Mouse (Mus musculus): Measurements from ENCODE around the gene Rnf186. TPM values are rescaled to one million over a fixed set of nuclear protein-coding genes. Genes with fewer than 3 reads are reported as not detected.
A peak's percentile ranks its signal among the peaks of the same experiment; 100 is the strongest.

Rnf186 gene
- polyA plus RNA-seq (2016; fragmentation: Nextera tagmentation; extraction: Ambion mirVana): not detected in 2 replicates

DNA sequence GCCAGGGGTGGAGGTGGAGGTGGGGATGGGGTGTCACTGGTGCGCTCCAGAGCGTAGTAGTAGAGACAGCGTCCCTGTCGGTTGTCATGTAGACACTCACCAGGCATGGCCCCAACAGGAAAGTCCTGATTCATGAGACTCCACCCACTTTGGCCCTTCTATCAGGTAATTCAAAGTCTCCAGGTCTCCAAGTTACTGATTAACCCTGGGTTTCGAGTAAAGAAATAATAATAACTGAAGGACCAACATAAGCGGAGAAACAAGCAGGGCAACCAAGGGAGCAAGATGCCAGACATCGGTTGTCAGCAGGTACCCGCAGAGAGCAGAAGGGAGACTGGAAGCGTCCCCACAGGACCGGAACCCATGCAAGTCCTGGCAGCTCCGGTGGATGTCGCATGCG lies at the start of gene Rnf186:
TSS of gene Rnf186 (plus strand) at position 247 of the 400 bp plus-strand sequence.
- Histone ChIP-seq H3K9me3 (no peaks in the 10 kb centered on the region), H3K36me3 (replicated peaks) (no peaks in the 10 kb centered on the region), H3K4me3 (no peak within 1 kb of the TSS), H3K4me1 (peaks cover 1% of the 10 kb centered on the region), H3K27me3 (replicated peaks; ENCODE audit: low read depth, poor library complexity, severe bottlenecking) (no peaks in the 10 kb centered on the region), H3K27ac (replicated peaks) (no peak within 1 kb of the TSS)
- DNase-seq (ENCODE audit: low spot score): no peak
- WGBS: 89% methylated on average over 13 of the region's 13 CpGs

DNA sequence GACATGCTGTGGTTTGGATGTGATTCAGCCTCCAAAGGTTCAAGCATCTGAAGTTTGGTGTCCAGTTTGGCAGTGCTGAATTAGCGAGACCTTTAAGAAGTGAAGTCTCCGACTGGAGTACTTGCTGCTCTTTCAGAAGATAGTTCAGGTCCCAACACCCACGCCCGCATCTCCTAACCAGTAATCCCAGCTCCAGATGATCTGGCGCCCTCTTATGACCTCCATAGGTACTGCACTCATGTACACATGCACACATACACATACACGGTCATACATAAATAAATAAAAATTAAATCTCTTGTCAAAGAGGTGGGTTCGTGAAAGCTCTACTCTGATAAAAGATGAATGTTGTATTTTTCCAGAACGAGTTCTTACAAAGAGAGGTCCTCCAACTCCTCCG lies 49.6 kb upstream of the Rnf186 start:
- Histone ChIP-seq H3K27ac (replicated peaks) (no peak overlapping the region), H3K36me3 (replicated peaks) (no peaks in the 10 kb centered on the region), H3K4me3 (no peak overlapping the region), H3K27me3 (replicated peaks; ENCODE audit: low read depth, poor library complexity, severe bottlenecking) (peaks cover 10% of the 10 kb centered on the region), H3K4me1 (peaks cover 21% of the 10 kb centered on the region), H3K9me3 (no peaks in the 10 kb centered on the region)
- DNase-seq (ENCODE audit: low spot score): no peak
- 86% methylated on average over 9 of the region's 9 CpGs for WGBS

DNA sequence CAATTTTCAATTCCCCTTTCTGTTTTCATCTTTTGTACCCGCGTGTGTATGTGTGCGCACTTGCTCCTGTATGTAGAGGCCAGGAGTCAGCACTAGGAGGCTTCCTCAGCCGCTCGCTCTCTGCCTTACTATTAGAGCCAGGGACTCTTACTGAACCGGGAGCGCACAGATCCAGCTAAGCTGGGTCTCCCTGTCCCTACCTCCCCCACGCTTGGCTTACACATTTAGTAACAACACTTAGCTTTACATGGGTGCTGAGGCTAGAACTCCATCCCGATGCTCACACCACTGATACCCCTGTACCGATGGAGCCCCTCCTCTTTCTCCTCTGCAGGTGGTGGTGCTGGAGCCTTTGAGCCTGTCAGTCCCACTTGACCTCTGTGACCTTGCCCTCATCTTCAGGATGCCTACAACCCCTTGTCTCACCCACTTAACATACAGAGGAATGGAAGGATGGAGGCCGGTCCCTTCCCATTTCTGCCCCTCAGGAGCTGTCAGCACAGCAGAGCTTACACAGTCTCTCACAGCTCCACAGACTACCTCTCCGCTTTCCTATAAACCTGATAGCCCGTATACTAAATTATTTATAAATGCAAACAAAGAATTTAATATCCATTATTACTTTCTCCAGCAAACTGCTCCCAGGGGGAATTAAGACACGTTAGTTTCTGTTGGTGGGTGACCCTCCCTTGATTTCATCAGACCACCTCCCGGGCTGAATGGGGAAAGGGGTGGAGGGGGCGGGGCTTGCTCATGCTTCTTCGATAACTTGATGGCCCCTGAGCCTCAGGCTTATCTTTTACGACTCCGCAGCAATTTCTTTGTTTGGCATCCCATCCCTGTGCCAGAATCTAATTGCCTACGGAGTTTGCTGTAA lies 45.4 kb upstream of the Rnf186 start:
- Histone ChIP-seq H3K9me3 (no peaks in the 10 kb centered on the region), H3K4me1 (peaks cover 10% of the 10 kb centered on the region), H3K36me3 (replicated peaks) (no peaks in the 10 kb centered on the region), H3K27ac (replicated peaks) (no peak overlapping the region), H3K4me3 (peak overlapping the region; percentile 43), H3K27me3 (replicated peaks; ENCODE audit: low read depth, poor library complexity, severe bottlenecking) (peaks cover 10% of the 10 kb centered on the region)
- WGBS: 41% methylated on average over 20 of the region's 20 CpGs
- DNase-seq (ENCODE audit: low spot score): no peak

DNA sequence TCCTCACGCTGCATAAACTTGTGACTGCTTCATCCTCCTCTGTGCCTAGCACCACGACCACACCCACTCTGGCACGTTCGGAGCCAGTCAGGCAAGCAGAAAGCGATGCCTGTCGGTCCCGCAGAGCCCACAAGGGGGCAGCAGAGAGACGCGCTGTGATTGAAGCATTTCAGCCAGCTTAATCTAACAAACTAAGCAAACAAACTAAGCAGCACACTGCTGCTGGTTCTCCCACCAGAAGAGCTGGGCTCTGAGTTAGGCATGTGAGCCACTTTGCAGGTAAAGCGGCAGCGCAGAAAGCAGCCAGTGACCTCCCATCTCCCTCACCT lies 44.8 kb upstream of the Rnf186 start:
- peak; percentile 93 for DNase-seq (ENCODE audit: low spot score)
- Histone ChIP-seq H3K9me3 (no peaks in the 10 kb centered on the region), H3K27me3 (replicated peaks; ENCODE audit: low read depth, poor library complexity, severe bottlenecking) (peaks cover 10% of the 10 kb centered on the region), H3K4me3 (peak overlapping the region; percentile 43), H3K36me3 (replicated peaks) (no peaks in the 10 kb centered on the region), H3K4me1 (peaks cover 10% of the 10 kb centered on the region), H3K27ac (replicated peaks) (no peak overlapping the region)
- 2% methylated on average over 11 of the region's 11 CpGs for WGBS

DNA sequence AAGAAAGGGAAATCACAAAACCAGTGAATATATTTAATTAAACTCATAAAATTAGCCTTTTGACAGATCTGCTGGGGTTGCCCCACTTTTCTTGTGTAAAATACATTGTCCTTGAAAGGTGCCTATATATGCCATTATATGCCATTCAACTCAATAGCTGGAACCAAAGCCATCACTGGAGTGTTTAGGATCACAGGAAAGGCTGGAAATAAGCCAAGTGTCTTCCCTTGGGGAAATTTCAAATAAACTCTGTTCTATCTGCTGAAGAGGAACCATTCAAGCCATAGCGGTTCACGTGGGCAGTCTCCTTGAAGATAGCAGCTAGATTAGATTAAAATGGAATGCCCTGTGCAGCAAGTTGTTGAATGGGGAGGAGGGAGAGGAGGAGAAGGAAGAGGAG lies 41.4 kb upstream of the Rnf186 start:
- Histone ChIP-seq H3K27me3 (replicated peaks; ENCODE audit: low read depth, poor library complexity, severe bottlenecking) (peaks cover 10% of the 10 kb centered on the region), H3K4me3 (no peak overlapping the region), H3K36me3 (replicated peaks) (no peaks in the 10 kb centered on the region), H3K27ac (replicated peaks) (no peak overlapping the region), H3K9me3 (no peaks in the 10 kb centered on the region), H3K4me1 (peaks cover 10% of the 10 kb centered on the region)
- no peak for DNase-seq (ENCODE audit: low spot score)
- WGBS: 81% methylated on average over 2 of the region's 2 CpGs

DNA sequence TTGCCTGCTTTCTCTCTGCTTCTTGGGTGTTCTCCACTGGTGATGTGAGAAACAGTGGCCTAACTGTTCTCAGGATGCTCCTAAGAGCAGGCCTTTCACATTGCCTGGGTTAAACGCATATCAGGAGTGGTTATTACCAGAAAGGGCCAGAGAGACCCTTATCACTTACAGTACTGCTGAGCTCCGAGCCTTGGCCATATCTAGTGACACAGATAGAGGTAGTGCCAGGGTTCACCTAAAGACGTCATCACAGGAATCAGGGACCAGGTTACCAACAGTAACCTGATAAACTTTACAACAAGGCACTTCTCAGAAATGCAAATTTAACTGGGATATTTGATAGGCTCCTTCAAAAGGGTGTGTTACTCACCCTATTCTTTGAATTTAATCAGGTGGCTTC lies 33.0 kb upstream of the Rnf186 start:
- Histone ChIP-seq H3K9me3 (no peaks in the 10 kb centered on the region), H3K4me1 (peaks cover 4% of the 10 kb centered on the region; the same call in 1 of the 2 replicates), H3K36me3 (replicated peaks) (no peaks in the 10 kb centered on the region), H3K27me3 (replicated peaks; ENCODE audit: low read depth, poor library complexity, severe bottlenecking) (no peaks in the 10 kb centered on the region), H3K4me3 (no peak overlapping the region), H3K27ac (replicated peaks) (no peak overlapping the region)
- no peak for DNase-seq (ENCODE audit: low spot score)
- 79% methylated on average over 3 of the region's 3 CpGs for WGBS

DNA sequence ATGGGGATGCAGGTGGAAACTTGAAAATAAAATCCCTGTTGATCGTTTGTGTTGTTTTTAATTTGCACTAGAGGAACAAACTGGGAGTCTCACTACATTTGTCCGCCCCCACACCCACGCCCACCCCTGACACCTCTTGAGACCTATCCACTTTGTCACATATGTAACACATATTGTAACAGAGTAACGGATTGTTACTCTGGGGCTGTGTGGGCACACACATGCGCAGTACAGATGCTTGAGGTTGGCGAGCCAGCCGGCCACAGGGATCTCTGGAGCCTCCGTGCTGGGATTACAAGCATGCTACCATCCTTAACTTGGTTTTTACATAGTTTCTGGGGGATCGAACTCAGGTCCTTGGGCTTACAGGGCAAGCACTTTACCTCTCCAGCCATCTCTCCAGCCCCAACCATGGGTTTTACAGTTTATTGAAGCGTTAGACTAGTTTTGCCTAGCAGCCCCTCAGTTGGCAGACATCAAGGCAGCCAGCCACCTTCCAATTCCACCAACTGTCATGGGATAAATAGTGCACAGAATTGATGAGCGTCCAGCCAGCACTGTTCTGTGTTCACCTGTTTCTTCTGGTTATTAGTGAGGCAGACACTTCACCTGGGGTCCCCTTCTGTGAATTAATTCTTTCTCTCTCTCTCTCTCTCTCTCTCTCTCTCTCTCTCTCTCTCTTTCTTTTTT lies 32.3 kb upstream of the Rnf186 start:
- WGBS: 88% methylated on average over 11 of the region's 11 CpGs
- H3K27me3 ChIP-seq (replicated peaks; ENCODE audit: low read depth, poor library complexity, severe bottlenecking): no peaks in the 10 kb centered on the region
- H3K4me3 ChIP-seq: no peak overlapping the region
- no peaks in the 10 kb centered on the region for H3K36me3 ChIP-seq (replicated peaks)
- peaks cover 8% of the 10 kb centered on the region; the same call in 1 of the 2 replicates for H3K4me1 ChIP-seq
- no peaks in the 10 kb centered on the region for H3K9me3 ChIP-seq
- no peak overlapping the region for H3K27ac ChIP-seq (replicated peaks)
- no peak for DNase-seq (ENCODE audit: low spot score)

DNA sequence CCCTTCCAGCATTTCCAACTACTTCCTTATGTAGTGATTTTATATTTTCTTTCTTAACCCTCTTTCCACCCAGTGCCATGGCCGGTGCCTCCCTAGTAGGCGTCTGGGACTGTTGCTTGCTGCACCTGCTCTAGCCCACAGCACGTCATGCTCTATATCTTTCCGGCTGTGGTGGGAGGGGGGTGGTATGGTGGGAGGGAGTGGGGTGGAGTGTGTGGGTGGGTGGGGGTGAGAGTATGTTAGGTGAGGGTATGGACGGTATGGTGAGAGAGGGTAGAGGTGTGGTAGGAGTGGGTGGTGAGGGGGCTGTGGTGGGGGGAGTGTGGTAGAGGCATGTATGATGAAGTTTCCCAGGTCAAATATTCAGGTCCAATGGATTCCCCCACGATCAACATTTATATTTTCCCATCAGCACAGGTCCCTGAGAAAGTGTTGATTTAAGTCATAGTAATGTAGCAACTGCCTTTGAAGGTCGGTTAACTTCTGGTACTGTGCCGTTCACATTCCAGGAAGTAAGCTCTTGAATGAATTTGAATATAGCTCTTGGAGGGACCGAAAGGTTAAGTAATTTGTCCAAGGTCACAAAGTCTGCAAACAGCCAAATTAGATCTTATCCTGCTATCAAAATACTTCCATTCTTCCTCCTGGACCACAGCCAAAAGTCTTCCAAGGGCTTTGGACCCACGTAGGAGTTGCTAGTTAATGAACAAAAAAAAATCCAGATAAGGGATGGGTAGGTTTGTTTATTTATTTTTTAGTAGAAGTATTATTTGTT lies 28.2 kb upstream of the Rnf186 start:
- no peak for DNase-seq (ENCODE audit: low spot score)
- Histone ChIP-seq H3K4me1 (peaks cover 25% of the 10 kb centered on the region), H3K9me3 (no peaks in the 10 kb centered on the region), H3K27ac (replicated peaks) (no peak overlapping the region), H3K4me3 (no peak overlapping the region), H3K27me3 (replicated peaks; ENCODE audit: low read depth, poor library complexity, severe bottlenecking) (no peaks in the 10 kb centered on the region), H3K36me3 (replicated peaks) (no peaks in the 10 kb centered on the region)
- WGBS: 74% methylated on average over 10 of the region's 10 CpGs

DNA sequence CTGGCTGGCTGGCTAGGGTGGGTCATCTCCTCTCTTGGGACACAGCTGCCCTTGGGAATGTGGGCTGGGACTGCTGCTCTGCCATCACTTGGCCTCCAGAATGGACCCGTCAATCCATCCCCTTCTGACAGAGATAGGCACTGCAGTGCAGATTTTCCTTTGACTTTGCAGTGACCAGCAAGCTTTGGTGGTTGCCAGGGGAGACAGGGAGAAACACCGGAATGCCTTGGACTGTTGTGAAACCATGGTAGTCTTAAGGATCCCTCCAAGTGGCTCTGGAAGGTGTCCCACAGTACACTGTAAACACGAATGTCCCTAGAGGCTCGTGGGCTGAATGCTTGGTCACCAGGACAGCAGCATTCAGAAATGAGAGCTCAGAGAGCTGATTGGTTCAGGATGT lies 27.4 kb upstream of the Rnf186 start:
- Histone ChIP-seq H3K27me3 (replicated peaks; ENCODE audit: low read depth, poor library complexity, severe bottlenecking) (no peaks in the 10 kb centered on the region), H3K4me1 (peaks cover 29% of the 10 kb centered on the region), H3K27ac (replicated peaks) (no peak overlapping the region), H3K4me3 (no peak overlapping the region), H3K9me3 (no peaks in the 10 kb centered on the region), H3K36me3 (replicated peaks) (no peaks in the 10 kb centered on the region)
- peak; percentile 9 for DNase-seq (ENCODE audit: low spot score)
- 73% methylated on average over 4 of the region's 4 CpGs for WGBS

DNA sequence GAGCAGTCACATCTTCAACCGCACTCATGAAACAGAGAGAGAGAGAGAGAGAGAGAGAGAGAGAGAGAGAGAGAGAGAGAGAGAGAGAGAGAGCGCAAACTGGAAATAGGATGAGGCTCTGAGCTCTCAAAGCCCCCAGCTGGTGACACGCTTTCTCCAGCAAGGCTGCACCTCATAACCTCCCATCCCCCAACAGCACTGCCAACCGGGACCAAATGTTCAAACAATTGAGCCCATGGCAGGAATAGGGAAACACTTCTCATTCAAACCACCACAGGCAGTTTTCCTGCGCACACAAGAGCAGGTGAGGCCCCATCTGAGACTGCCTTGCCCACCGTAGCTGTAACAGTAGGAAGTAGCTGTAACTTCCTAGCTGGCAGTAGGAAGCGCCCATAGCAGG lies 25.5 kb upstream of the Rnf186 start:
- peak; percentile 14 for DNase-seq (ENCODE audit: low spot score)
- 45% methylated on average over 7 of the region's 7 CpGs for WGBS
- H3K4me1 ChIP-seq: peaks cover 29% of the 10 kb centered on the region
- H3K27ac ChIP-seq (replicated peaks): 0 out of 2 replicates have a peak overlapping the region, but pooled peaks have one; percentile 14
- H3K4me3 ChIP-seq: no peak overlapping the region
- no peaks in the 10 kb centered on the region for H3K9me3 ChIP-seq
- no peaks in the 10 kb centered on the region for H3K36me3 ChIP-seq (replicated peaks)
- no peaks in the 10 kb centered on the region for H3K27me3 ChIP-seq (replicated peaks; ENCODE audit: low read depth, poor library complexity, severe bottlenecking)

DNA sequence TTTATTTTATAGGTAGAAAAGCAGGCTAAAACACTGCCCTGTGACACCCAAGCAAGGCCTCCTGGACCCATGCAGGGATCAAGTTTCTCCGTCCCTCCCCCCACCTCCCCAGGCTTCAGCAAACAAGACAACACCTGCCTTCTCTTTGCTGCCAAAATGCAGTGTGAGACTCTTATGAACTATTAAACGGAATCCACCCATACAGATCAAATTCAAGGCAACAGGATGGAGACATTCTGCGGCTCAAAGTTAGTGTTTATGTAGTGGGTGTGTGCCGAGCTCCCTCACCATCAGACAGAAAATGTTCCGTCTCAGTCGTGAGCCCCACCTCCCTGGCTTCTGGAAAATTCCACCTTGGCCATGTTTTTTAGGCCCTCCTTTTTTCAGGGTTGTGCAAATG lies 24.9 kb upstream of the Rnf186 start:
- 55% methylated on average over 6 of the region's 6 CpGs for WGBS
- Histone ChIP-seq H3K27me3 (replicated peaks; ENCODE audit: low read depth, poor library complexity, severe bottlenecking) (no peaks in the 10 kb centered on the region), H3K9me3 (no peaks in the 10 kb centered on the region), H3K27ac (replicated peaks) (0 out of 2 replicates have a peak overlapping the region, but pooled peaks have one; percentile 14), H3K4me1 (peaks cover 29% of the 10 kb centered on the region), H3K4me3 (no peak overlapping the region), H3K36me3 (replicated peaks) (no peaks in the 10 kb centered on the region)
- peak; percentile 18 for DNase-seq (ENCODE audit: low spot score)

DNA sequence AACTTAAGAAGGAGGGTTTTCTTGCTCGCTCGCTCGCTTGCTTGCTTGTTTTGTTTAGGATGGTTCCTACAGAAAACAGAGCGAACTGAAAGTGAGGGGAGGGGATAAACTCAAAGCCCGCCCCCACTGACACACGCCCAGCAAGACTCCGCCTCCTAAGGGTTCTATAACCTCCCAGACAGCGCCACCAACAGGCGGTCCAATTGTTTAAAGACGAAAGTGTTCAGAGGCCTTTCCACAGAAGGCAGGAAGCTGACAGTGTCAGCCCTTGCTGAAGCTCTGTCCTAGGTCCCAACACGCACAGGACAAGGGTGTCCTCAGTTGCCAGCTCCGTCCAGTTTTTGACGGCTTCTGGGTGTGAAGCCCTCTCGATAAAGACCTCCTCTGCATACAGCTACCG lies 23.2 kb upstream of the Rnf186 start:
- H3K27me3 ChIP-seq (replicated peaks; ENCODE audit: low read depth, poor library complexity, severe bottlenecking): no peaks in the 10 kb centered on the region
- no peaks in the 10 kb centered on the region for H3K36me3 ChIP-seq (replicated peaks)
- peak; percentile 62 for DNase-seq (ENCODE audit: low spot score)
- H3K4me1 ChIP-seq: peaks cover 26% of the 10 kb centered on the region
- 0 out of 2 replicates have a peak overlapping the region, but pooled peaks have one; percentile 11 for H3K4me3 ChIP-seq
- H3K27ac ChIP-seq (replicated peaks): no peak overlapping the region
- no peaks in the 10 kb centered on the region for H3K9me3 ChIP-seq
- WGBS: 27% methylated on average over 15 of the region's 15 CpGs
